Mouse (Mus musculus): ENCODE data around the gene Misp. TPM values are rescaled to one million over a fixed set of nuclear protein-coding genes. Genes with fewer than 3 reads are reported as not detected.

The Misp gene
- polyA plus RNA-seq, 1 experiment from 2014 or later = 1.0 TPM

GRCm38 (mm10) chr10:79851653-79852052, 30.9 kb downstream of the Misp start:
- H3K27ac ChIP-seq (replicated peaks) = peak overlapping the region; percentile 99
- H3K4me3 ChIP-seq = no peak overlapping the region
- H3K9me3 ChIP-seq = no peaks in the 10 kb centered on the region
- H3K36me3 ChIP-seq = peaks cover under 1% of the 10 kb centered on the region
- 89% methylated on average over 3 of the region's 3 CpGs for WGBS
- no peak for ATAC-seq (ENCODE audit: low FRiP score, low read depth)
- H3K9ac ChIP-seq (replicated peaks) = peak overlapping the region; percentile 78; the same call in 1 of the 2 replicates
- peak overlapping the region; percentile 100 for H3K4me2 ChIP-seq (replicated peaks)
- peaks cover 37% of the 10 kb centered on the region for H3K4me1 ChIP-seq
- H3K27me3 ChIP-seq = no peaks in the 10 kb centered on the region

GRCm38 (mm10) chr10:79852107-79852789, 31.5 kb downstream of the Misp start:
- no peaks in the 10 kb centered on the region for H3K27me3 ChIP-seq
- peak overlapping the region; percentile 99 for H3K27ac ChIP-seq (replicated peaks)
- WGBS = 62% methylated on average over 9 of the region's 9 CpGs
- H3K4me2 ChIP-seq (replicated peaks) = peak overlapping the region; percentile 100
- peak overlapping the region; percentile 99 for H3K4me3 ChIP-seq
- ATAC-seq (ENCODE audit: low FRiP score, low read depth) = no peak
- no peaks in the 10 kb centered on the region for H3K9me3 ChIP-seq
- peaks cover 43% of the 10 kb centered on the region for H3K4me1 ChIP-seq
- H3K36me3 ChIP-seq = peaks cover 7% of the 10 kb centered on the region
- H3K9ac ChIP-seq (replicated peaks) = peak overlapping the region; percentile 78

- H3K27ac ChIP-seq (replicated peaks) = peak overlapping the region; percentile 99
- H3K36me3 ChIP-seq = peaks cover 11% of the 10 kb centered on the region
- no peaks in the 10 kb centered on the region for H3K9me3 ChIP-seq
- no peak for ATAC-seq (ENCODE audit: low FRiP score, low read depth)
- H3K27me3 ChIP-seq = no peaks in the 10 kb centered on the region
- H3K4me1 ChIP-seq = peaks cover 48% of the 10 kb centered on the region
- peak overlapping the region; percentile 99 for H3K4me3 ChIP-seq
- WGBS = 21% methylated on average over 8 of the region's 8 CpGs
- peak overlapping the region; percentile 100 for H3K4me2 ChIP-seq (replicated peaks)
- H3K9ac ChIP-seq (replicated peaks) = peak overlapping the region; percentile 78
These were observed 32.0 kb downstream of the Misp start for GRCm38 (mm10) chr10:79852827-79853226.

GRCm38 (mm10) chr10:79853392-79853791, 32.6 kb downstream of the Misp start:
- Histone ChIP-seq H3K27ac (replicated peaks) (peak overlapping the region; percentile 99), H3K27me3 (no peaks in the 10 kb centered on the region), H3K4me2 (replicated peaks) (peak overlapping the region; percentile 100), H3K9ac (replicated peaks) (peak overlapping the region; percentile 78), H3K4me1 (peaks cover 54% of the 10 kb centered on the region), H3K9me3 (no peaks in the 10 kb centered on the region), H3K4me3 (peak overlapping the region; percentile 99), H3K36me3 (peaks cover 17% of the 10 kb centered on the region)
- WGBS = under 1% methylated on average over 15 of the region's 15 CpGs
- peak; percentile 38 for ATAC-seq (ENCODE audit: low FRiP score, low read depth)

- WGBS = 0% methylated on average over 73 of the region's 75 CpGs
- H3K4me1 ChIP-seq = peaks cover 61% of the 10 kb centered on the region
- H3K36me3 ChIP-seq = peaks cover 24% of the 10 kb centered on the region
- peak within 1 kb of the TSS; percentile 100 for H3K27ac ChIP-seq (replicated peaks)
- H3K4me2 ChIP-seq (replicated peaks) = peak within 1 kb of the TSS; percentile 100
- no peaks in the 10 kb centered on the region for H3K27me3 ChIP-seq
- peak within 1 kb of the TSS; percentile 98 for H3K9ac ChIP-seq (replicated peaks)
- no peaks in the 10 kb centered on the region for H3K9me3 ChIP-seq
- ATAC-seq (ENCODE audit: low FRiP score, low read depth) = peak; percentile 92
- peak within 1 kb of the TSS; percentile 99 for H3K4me3 ChIP-seq
These were observed 33.3 kb downstream of the Misp start, which contains the start of gene Ptbp1 for GRCm38 (mm10) chr10:79853860-79854795. TSS of gene Ptbp1 (plus strand) at chr10:79854427.

- H3K9me3 ChIP-seq = no peaks in the 10 kb centered on the region
- H3K27ac ChIP-seq (replicated peaks) = peak overlapping the region; percentile 100
- no peaks in the 10 kb centered on the region for H3K27me3 ChIP-seq
- ATAC-seq (ENCODE audit: low FRiP score, low read depth) = peak; percentile 35
- H3K4me2 ChIP-seq (replicated peaks) = peak overlapping the region; percentile 100
- WGBS = under 1% methylated on average over 82 of the region's 83 CpGs
- H3K9ac ChIP-seq (replicated peaks) = peak overlapping the region; percentile 98
- peak overlapping the region; percentile 99 for H3K4me3 ChIP-seq
- H3K4me1 ChIP-seq = peaks cover 61% of the 10 kb centered on the region
- H3K36me3 ChIP-seq = peaks cover 33% of the 10 kb centered on the region
These were observed 34.2 kb downstream of the Misp start for GRCm38 (mm10) chr10:79854801-79855541.

GRCm38 (mm10) chr10:79855558-79856184, 34.9 kb downstream of the Misp start:
- WGBS = 6% methylated on average over 10 of the region's 10 CpGs
- ATAC-seq (ENCODE audit: low FRiP score, low read depth) = no peak
- peak overlapping the region; percentile 100 for H3K4me2 ChIP-seq (replicated peaks)
- peak overlapping the region; percentile 98 for H3K9ac ChIP-seq (replicated peaks)
- H3K9me3 ChIP-seq = no peaks in the 10 kb centered on the region
- peak overlapping the region; percentile 99 for H3K4me3 ChIP-seq
- H3K27ac ChIP-seq (replicated peaks) = peak overlapping the region; percentile 100
- H3K36me3 ChIP-seq = peaks cover 40% of the 10 kb centered on the region
- H3K27me3 ChIP-seq = no peaks in the 10 kb centered on the region
- peaks cover 61% of the 10 kb centered on the region for H3K4me1 ChIP-seq

GRCm38 (mm10) chr10:79856280-79856679, 35.5 kb downstream of the Misp start:
- peak overlapping the region; percentile 99 for H3K4me3 ChIP-seq
- H3K9me3 ChIP-seq = no peaks in the 10 kb centered on the region
- peaks cover 46% of the 10 kb centered on the region for H3K36me3 ChIP-seq
- peak overlapping the region; percentile 56; the same call in 1 of the 2 replicates for H3K27ac ChIP-seq (replicated peaks)
- peak overlapping the region; percentile 98 for H3K9ac ChIP-seq (replicated peaks)
- H3K4me2 ChIP-seq (replicated peaks) = peak overlapping the region; percentile 100
- H3K4me1 ChIP-seq = peaks cover 57% of the 10 kb centered on the region
- 53% methylated on average over 6 of the region's 6 CpGs for WGBS
- no peaks in the 10 kb centered on the region for H3K27me3 ChIP-seq
- no peak for ATAC-seq (ENCODE audit: low FRiP score, low read depth)

- peaks cover 52% of the 10 kb centered on the region for H3K36me3 ChIP-seq
- no peak for ATAC-seq (ENCODE audit: low FRiP score, low read depth)
- H3K27me3 ChIP-seq = no peaks in the 10 kb centered on the region
- H3K27ac ChIP-seq (replicated peaks) = peak overlapping the region; percentile 56
- H3K9ac ChIP-seq (replicated peaks) = peak overlapping the region; percentile 98
- peaks cover 51% of the 10 kb centered on the region for H3K4me1 ChIP-seq
- peak overlapping the region; percentile 99 for H3K4me3 ChIP-seq
- H3K9me3 ChIP-seq = no peaks in the 10 kb centered on the region
- H3K4me2 ChIP-seq (replicated peaks) = peak overlapping the region; percentile 100
- 70% methylated on average over 7 of the region's 7 CpGs for WGBS
These were observed 36.1 kb downstream of the Misp start for GRCm38 (mm10) chr10:79856704-79857451.

GRCm38 (mm10) chr10:79857452-79857811, 36.6 kb downstream of the Misp start:
- 50% methylated on average over 4 of the region's 4 CpGs for WGBS
- H3K4me2 ChIP-seq (replicated peaks) = peak overlapping the region; percentile 100
- H3K4me1 ChIP-seq = peaks cover 45% of the 10 kb centered on the region
- H3K27me3 ChIP-seq = no peaks in the 10 kb centered on the region
- no peaks in the 10 kb centered on the region for H3K9me3 ChIP-seq
- H3K9ac ChIP-seq (replicated peaks) = peak overlapping the region; percentile 98
- peak overlapping the region; percentile 99 for H3K4me3 ChIP-seq
- no peak for ATAC-seq (ENCODE audit: low FRiP score, low read depth)
- H3K27ac ChIP-seq (replicated peaks) = peak overlapping the region; percentile 56
- H3K36me3 ChIP-seq = peaks cover 57% of the 10 kb centered on the region
